Mouse (Mus musculus) spleen, postnatal 4 days (tissue): ENCODE results near the gene Nmi.
A peak's percentile ranks its signal among the peaks of the same experiment; 100 is the strongest.

Source experiments
- DNase-seq, 2 experiments: peaks; one replicate each; pipeline ENCODE4 v3.0.0; 2022; ENCODE audit warnings: low spot score in 2 of 2

Nmi gene

GRCm38 (mm10) chr2:51945812-51946211 lies 27.5 kb downstream of the Nmi start:
- no peak for DNase-seq

DNA sequence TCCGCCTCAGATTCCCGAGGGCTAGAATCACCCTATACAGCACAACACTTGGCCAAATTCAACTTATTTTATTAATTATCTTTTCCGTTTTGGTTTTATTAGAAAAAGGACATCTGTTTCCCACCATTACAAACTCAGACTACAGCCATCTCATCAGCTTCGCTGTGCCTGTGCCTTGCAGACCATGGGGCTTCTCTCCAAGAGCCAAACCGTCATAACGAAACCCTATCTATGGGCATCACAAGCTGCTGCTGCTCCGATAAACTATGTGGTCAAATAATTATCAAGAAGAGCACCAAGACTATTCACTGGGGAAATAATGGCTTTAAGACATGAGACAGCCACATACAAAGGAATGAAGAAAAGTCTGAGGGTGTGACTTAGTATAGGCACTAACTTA lies 31.5 kb downstream of the Nmi start:
- DNase-seq: no peak

DNA sequence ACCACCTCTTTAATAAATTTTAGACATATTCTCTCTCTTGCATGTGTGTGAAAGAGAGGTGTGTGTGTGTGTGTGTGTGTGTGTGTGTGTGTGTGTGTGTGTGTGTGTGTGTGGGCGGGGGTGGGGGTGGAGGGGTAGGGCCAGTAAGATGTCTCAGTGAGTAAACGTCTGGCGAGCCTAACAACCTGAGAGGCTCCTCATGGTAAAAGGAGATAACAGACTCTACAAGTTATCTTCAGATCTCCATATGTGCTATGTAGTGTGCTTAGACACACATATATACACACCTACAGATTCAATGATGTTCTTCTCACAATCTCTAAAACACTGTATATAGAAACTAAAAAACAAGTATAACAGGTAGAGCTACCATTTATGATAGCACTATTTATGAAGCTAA lies 34.5 kb downstream of the Nmi start:
- no peak for DNase-seq

DNA sequence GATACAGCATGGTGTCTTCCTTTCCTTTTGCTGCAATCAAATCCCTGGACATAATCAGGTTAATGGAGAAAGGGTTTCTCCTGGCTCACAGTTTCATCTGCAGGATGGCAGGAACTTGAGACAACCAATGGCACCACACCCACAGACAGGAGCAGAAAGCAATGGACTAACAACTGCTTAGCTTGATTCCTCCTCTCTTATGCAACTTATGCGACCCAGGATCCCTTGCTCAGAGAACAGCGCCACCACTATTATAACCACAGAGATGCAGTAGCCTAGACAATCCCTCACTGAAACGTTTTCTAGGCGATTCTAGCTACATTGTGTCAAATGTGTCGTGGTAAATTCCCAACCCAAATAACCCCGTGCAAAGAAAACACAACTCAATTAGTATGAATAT lies 36.3 kb downstream of the Nmi start:
- no peak for DNase-seq

- DNase-seq: no peak
Measured at GRCm38 (mm10) chr2:51936585-51936984, 36.7 kb downstream of the Nmi start.

DNA sequence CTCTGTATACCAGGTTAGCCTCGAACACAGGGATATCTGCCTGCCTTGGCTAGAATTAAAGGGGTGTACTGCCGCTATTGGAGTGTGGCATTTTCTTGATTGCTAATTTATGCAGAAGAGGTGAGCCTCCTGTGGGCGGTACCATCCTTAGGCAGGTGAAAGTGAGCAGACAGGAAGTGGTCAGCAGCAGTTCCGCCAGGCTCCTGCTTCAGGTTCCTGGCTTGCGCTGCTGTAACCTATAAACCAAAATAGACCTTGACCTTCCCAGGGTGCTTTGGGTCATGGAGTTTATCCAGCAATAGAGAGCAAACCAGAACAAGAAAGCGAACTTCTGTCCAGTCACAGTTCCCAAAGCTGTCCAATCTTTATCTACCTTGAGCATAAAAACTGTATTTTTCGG lies 37.4 kb downstream of the Nmi start:
- DNase-seq: no peak

- peak; percentile 79 to 89 for DNase-seq
Measured at GRCm38 (mm10) chr2:51934574-51935334, 38.5 kb downstream of the Nmi start, which contains the start of gene Rbm43. Gene Rbm43 (minus strand): TSS chr2:51935163.

GRCm38 (mm10) chr2:51933341-51934134 lies 39.8 kb downstream of the Nmi start:
- DNase-seq: no peak

DNA sequence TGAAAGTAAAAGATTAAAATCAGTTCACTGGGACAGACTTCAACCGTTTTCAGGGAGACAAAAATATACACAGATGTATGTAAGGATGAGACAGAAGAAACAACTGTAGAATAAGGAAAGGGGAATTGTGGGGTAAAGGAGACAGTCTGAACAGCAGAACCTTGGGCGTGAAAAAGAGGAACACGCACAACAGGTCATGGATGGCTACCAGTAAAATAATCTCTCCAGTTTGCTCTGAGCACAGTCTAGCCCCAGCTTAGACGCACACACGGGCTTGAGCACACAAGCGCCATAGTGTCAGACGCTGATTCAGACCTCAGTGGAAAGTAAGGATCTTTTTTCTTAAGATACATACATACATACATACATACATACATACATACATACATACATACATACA lies 42.1 kb downstream of the Nmi start:
- no peak for DNase-seq

DNA sequence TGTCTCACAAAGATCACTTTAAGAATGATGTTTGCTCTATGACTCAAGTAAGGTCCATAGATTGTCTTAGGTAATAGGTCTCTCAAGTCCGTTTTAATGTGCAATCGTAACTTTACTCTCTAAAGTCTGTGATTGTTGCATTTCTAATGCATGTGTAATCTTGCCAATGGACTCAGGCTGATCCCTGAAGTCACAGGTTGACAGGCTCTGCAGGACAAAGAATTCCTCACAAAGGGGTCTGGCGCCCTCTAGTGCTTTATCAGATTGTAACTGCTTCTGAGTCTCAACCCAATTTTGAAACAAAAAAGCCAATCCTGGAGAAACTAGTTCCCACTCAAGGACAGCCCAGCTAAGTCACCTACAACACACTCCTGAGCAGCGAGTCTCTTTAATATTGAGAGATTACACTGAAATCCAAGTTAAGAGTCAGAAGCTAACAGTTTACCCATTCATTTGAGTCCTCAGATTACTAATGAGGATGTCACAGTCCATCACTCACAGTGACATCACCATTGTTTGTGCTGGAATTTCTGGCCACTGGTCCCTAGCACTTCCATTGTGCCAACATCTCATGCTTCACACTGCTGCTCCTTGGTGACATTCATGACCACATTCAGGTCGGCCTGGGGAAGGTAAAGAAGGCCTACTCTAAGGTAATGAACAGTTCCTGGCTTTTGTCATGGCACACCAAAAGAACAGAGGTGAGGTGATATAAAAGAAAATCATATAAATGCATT lies 58.2 kb downstream of the Nmi start:
- DNase-seq: peak; percentile 32 to 68

DNA sequence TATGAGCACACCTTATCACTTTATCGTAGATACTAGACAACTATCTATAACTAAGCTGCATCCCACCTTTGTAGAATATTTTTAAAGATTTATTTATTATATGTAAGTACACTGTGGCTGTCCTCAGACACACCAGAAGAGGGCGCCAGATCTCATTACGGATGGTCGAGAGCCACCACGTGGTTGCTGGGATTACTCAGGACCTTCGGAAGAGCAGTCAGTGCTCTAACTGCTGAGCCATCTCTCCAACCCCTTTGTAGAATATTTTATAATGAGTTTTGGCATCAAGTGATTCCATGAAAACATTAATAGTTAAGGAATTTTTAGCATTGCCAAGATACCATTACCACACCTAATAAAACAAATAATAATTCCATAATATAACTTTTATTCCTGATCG lies 58.8 kb downstream of the Nmi start:
- DNase-seq: no peak

- DNase-seq: no peak
Measured at GRCm38 (mm10) chr2:51912740-51913139, 60.6 kb downstream of the Nmi start.

DNA sequence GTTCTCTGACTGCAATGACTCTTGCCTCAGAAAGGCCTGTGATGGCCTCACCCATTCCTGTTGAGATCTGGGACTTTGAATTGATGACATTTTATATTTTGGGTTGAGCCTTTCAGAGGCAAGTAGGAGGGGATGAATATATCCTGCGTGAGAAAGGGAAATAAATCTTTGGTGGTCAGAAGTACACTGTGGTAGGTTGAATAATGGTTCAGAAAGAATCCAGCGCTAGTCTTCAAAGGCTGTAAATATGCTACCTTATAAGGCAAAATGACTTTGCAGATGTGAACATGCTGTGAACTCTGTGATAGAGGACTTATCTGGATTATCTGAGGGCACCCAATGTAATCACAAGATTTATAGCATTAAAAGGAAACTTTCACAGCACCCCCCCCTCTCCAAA lies 61.4 kb downstream of the Nmi start:
- no peak for DNase-seq

- no peak for DNase-seq
Measured at GRCm38 (mm10) chr2:51907538-51908110, 65.7 kb downstream of the Nmi start.

GRCm38 (mm10) chr2:51905637-51906036 lies 67.7 kb downstream of the Nmi start:
- DNase-seq: no peak
